Mouse (Mus musculus) forebrain, embryonic 16.5 days (tissue): ENCODE measurements around the gene Tmeff2. TPM values are rescaled to one million over a fixed set of nuclear protein-coding genes. Genes with fewer than 3 reads are reported as not detected.
A peak's percentile ranks its signal among the peaks of the same experiment; 100 is the strongest.

Experiments used
- ATAC-seq: fragments of 200-750 bp; cut with Nextera tagmentation; 2 replicates; pipeline ENCODE4 v1.8.0; 2017; ENCODE audit warnings: mild to moderate bottlenecking, moderate library complexity
- H3K27ac ChIP-seq: fragments of 300-500 bp; sonication (generic); 2 replicates; pipeline ENCODE4 v1.5.1; 2014; ENCODE audit warnings: low read length, control low read depth
- H3K27me3 ChIP-seq: fragments of 300-500 bp; sonication (generic); replicated peaks from 2 replicates; pipeline ENCODE4 v1.6.1; 2014; ENCODE audit warnings: low read length; ENCODE audit not compliant: control insufficient read depth, insufficient read depth
- H3K36me3 ChIP-seq: fragments of 300-500 bp; sonication (generic); 2 replicates; pipeline ENCODE4 v1.6.1; 2014; ENCODE audit not compliant: control insufficient read depth, insufficient read depth
- H3K4me1 ChIP-seq: fragments of 300-500 bp; sonication (generic); replicated peaks from 2 replicates; pipeline ENCODE4 v1.6.1; 2014; ENCODE audit warnings: low read length; ENCODE audit not compliant: control insufficient read depth, insufficient read depth
- H3K4me2 ChIP-seq: fragments of 300-500 bp; sonication (generic); 2 replicates; pipeline ENCODE4 v1.6.1; 2014; ENCODE audit warnings: mild to moderate bottlenecking, low read length, control low read depth
- H3K4me3 ChIP-seq: fragments of 300-500 bp; sonication (generic); replicated peaks from 2 replicates; pipeline ENCODE4 v1.5.1; 2014; ENCODE audit warnings: mild to moderate bottlenecking, low read length, control low read depth
- H3K9ac ChIP-seq: fragments of 300-500 bp; sonication (generic); replicated peaks from 2 replicates; pipeline ENCODE4 v1.6.1; 2014; ENCODE audit warnings: low read depth, low read length, control low read depth
- H3K9me3 ChIP-seq: fragments of 300-500 bp; sonication (generic); 2 replicates; pipeline ENCODE4 v1.6.1; 2016; ENCODE audit warnings: low read length; ENCODE audit not compliant: control insufficient read depth
- WGBS: fragments of 180-500 bp; shearing (Covaris S2); extraction: QIAGEN DNeasy Blood & Tissue Kit; methylation state at CpG from one replicate; pipeline ENCODE4 v1.1.7; 2014; 5-methylcytosine and 5-hydroxymethylcytosine counted together
- polyA plus RNA-seq: library from polyadenylated mRNA; unstranded; fragments of >200 nt; fragmentation: Nextera tagmentation; extraction: Ambion mirVana; gene quantifications from 2 replicates; pipeline ENCODE4 v1.2.1, GENCODE M21; 2015

Tmeff2 gene
- polyA plus RNA-seq, 1 experiment from 2014 or later: 46.5 TPM

GRCm38 (mm10) chr1:51044810-51045209 is 144.4 kb downstream of the Tmeff2 start:
- H3K4me2 ChIP-seq: no peak overlapping the region
- no peak overlapping the region for H3K27ac ChIP-seq
- no peaks in the 10 kb centered on the region for H3K27me3 ChIP-seq
- no peaks in the 10 kb centered on the region for H3K9me3 ChIP-seq
- ATAC-seq: peak; percentile 43; the same call in 1 of the 2 replicates
- WGBS: 73% methylated on average over 7 of the region's 7 CpGs
- H3K9ac ChIP-seq: no peak overlapping the region
- H3K36me3 ChIP-seq: no peaks in the 10 kb centered on the region
- H3K4me1 ChIP-seq: no peaks in the 10 kb centered on the region
- H3K4me3 ChIP-seq: no peak overlapping the region

- Histone ChIP-seq H3K9me3 (no peaks in the 10 kb centered on the region), H3K36me3 (no peaks in the 10 kb centered on the region), H3K9ac (no peak overlapping the region), H3K27me3 (no peaks in the 10 kb centered on the region), H3K4me2 (no peak overlapping the region), H3K4me1 (no peaks in the 10 kb centered on the region), H3K27ac (no peak overlapping the region), H3K4me3 (no peak overlapping the region)
- no peak for ATAC-seq
Observed at GRCm38 (mm10) chr1:51064549-51064948, 164.1 kb downstream of the Tmeff2 start.

- H3K4me2 ChIP-seq: no peak overlapping the region
- H3K4me1 ChIP-seq: no peaks in the 10 kb centered on the region
- H3K9ac ChIP-seq: no peak overlapping the region
- H3K9me3 ChIP-seq: no peaks in the 10 kb centered on the region
- no peak overlapping the region for H3K4me3 ChIP-seq
- 89% methylated on average over 2 of the region's 2 CpGs for WGBS
- no peaks in the 10 kb centered on the region for H3K27me3 ChIP-seq
- H3K27ac ChIP-seq: no peak overlapping the region
- no peaks in the 10 kb centered on the region for H3K36me3 ChIP-seq
- no peak for ATAC-seq
Observed at GRCm38 (mm10) chr1:51065652-51066051, 165.2 kb downstream of the Tmeff2 start.

GRCm38 (mm10) chr1:51068814-51069213 is 168.4 kb downstream of the Tmeff2 start:
- ATAC-seq: no peak
- Histone ChIP-seq H3K4me2 (no peak overlapping the region), H3K27me3 (no peaks in the 10 kb centered on the region), H3K9ac (no peak overlapping the region), H3K27ac (no peak overlapping the region), H3K4me3 (no peak overlapping the region), H3K4me1 (no peaks in the 10 kb centered on the region), H3K36me3 (no peaks in the 10 kb centered on the region), H3K9me3 (no peaks in the 10 kb centered on the region)
- 83% methylated on average over 3 of the region's 3 CpGs for WGBS

- no peak overlapping the region for H3K9ac ChIP-seq
- no peaks in the 10 kb centered on the region for H3K4me1 ChIP-seq
- H3K27me3 ChIP-seq: no peaks in the 10 kb centered on the region
- H3K36me3 ChIP-seq: no peaks in the 10 kb centered on the region
- H3K27ac ChIP-seq: no peak overlapping the region
- H3K9me3 ChIP-seq: no peaks in the 10 kb centered on the region
- no peak overlapping the region for H3K4me3 ChIP-seq
- no peak for ATAC-seq
- 87% methylated on average over 2 of the region's 2 CpGs for WGBS
- no peak overlapping the region for H3K4me2 ChIP-seq
Observed at GRCm38 (mm10) chr1:51069288-51069687, 168.8 kb downstream of the Tmeff2 start.

GRCm38 (mm10) chr1:51074076-51074475 is 173.6 kb downstream of the Tmeff2 start:
- H3K4me1 ChIP-seq: peaks cover 7% of the 10 kb centered on the region
- no peaks in the 10 kb centered on the region for H3K27me3 ChIP-seq
- 79% methylated on average over 3 of the region's 3 CpGs for WGBS
- no peak overlapping the region for H3K27ac ChIP-seq
- no peaks in the 10 kb centered on the region for H3K9me3 ChIP-seq
- H3K4me2 ChIP-seq: no peak overlapping the region
- no peak overlapping the region for H3K4me3 ChIP-seq
- no peak overlapping the region for H3K9ac ChIP-seq
- H3K36me3 ChIP-seq: no peaks in the 10 kb centered on the region
- ATAC-seq: no peak

- 39% methylated on average over 15 of the region's 15 CpGs for WGBS
- Histone ChIP-seq H3K27me3 (no peaks in the 10 kb centered on the region), H3K9me3 (no peaks in the 10 kb centered on the region), H3K27ac (no peak overlapping the region), H3K36me3 (no peaks in the 10 kb centered on the region), H3K4me2 (no peak overlapping the region), H3K4me3 (no peak overlapping the region), H3K9ac (no peak overlapping the region), H3K4me1 (peaks cover 7% of the 10 kb centered on the region)
- peak; percentile 58; the same call in 1 of the 2 replicates for ATAC-seq
Observed at GRCm38 (mm10) chr1:51075785-51076771, 175.6 kb downstream of the Tmeff2 start.

GRCm38 (mm10) chr1:51088921-51089320 is 188.5 kb downstream of the Tmeff2 start:
- 85% methylated on average over 2 of the region's 2 CpGs for WGBS
- Histone ChIP-seq H3K36me3 (no peaks in the 10 kb centered on the region), H3K4me1 (no peaks in the 10 kb centered on the region), H3K4me2 (no peak overlapping the region), H3K9ac (no peak overlapping the region), H3K4me3 (no peak overlapping the region), H3K27me3 (no peaks in the 10 kb centered on the region), H3K27ac (no peak overlapping the region), H3K9me3 (no peaks in the 10 kb centered on the region)
- no peak for ATAC-seq

- Histone ChIP-seq H3K4me2 (no peak overlapping the region), H3K9ac (no peak overlapping the region), H3K4me1 (no peaks in the 10 kb centered on the region), H3K36me3 (no peaks in the 10 kb centered on the region), H3K9me3 (no peaks in the 10 kb centered on the region), H3K27me3 (no peaks in the 10 kb centered on the region), H3K4me3 (no peak overlapping the region), H3K27ac (no peak overlapping the region)
- 88% methylated on average over 3 of the region's 3 CpGs for whole genome bisulfite sequencing
- ATAC-seq: no peak
Observed at GRCm38 (mm10) chr1:51089803-51090202, 189.4 kb downstream of the Tmeff2 start.
